Mouse (Mus musculus) adrenal gland, adult 2 months (tissue): ENCODE measurements around the gene Nr6a1. TPM values are rescaled to one million over a fixed set of nuclear protein-coding genes. Genes with fewer than 3 reads are reported as not detected.

Experiments used
- DNase-seq: peaks from one replicate; pipeline ENCODE4 v3.0.0; 2021
- polyA plus RNA-seq: library from polyadenylated mRNA; depleted of rRNA; stranded (reverse); fragments of >200 nt; gene quantifications from 2 replicates; pipeline ENCODE4 v1.2.3, GENCODE M21; 2012
- total RNA-seq, 2 experiments: library from RNA; stranded (reverse); gene quantifications; 2 replicates each; pipeline ENCODE4 v1.2.3; 2021

The Nr6a1 gene
- total and polyA plus RNA-seq, 3 experiments: 2.7 to 6.4 (median 5.1) TPM

- no peak for DNase-seq
These were observed 144.8 kb downstream of the Nr6a1 start for GRCm38 (mm10) chr2:38782731-38783130.

GRCm38 (mm10) chr2:38781945-38782720, 145.4 kb downstream of the Nr6a1 start:
- peak; percentile 24 for DNase-seq

GRCm38 (mm10) chr2:38779939-38780338, 147.5 kb downstream of the Nr6a1 start:
- no peak for DNase-seq

- no peak for DNase-seq
These were observed 150.2 kb downstream of the Nr6a1 start for GRCm38 (mm10) chr2:38777326-38777725.

- DNase-seq: no peak
These were observed 152.6 kb downstream of the Nr6a1 start for GRCm38 (mm10) chr2:38774936-38775335.

DNA sequence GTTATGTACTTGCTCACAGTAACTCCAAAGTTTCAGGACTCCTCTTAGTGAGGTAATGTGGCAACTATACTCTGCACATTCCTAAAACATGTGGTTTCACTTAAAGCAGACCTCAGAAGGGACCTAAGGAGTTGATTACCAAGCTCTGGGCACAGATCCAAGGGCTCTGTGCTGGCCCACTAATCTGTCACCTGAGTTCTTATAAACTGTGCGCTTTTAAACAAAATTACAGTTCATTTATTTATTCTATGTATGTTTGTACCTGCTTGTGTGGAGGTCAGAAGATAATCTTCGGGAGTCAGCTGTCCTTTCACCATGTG, 156.1 kb downstream of the Nr6a1 start:
- no peak for DNase-seq

DNA sequence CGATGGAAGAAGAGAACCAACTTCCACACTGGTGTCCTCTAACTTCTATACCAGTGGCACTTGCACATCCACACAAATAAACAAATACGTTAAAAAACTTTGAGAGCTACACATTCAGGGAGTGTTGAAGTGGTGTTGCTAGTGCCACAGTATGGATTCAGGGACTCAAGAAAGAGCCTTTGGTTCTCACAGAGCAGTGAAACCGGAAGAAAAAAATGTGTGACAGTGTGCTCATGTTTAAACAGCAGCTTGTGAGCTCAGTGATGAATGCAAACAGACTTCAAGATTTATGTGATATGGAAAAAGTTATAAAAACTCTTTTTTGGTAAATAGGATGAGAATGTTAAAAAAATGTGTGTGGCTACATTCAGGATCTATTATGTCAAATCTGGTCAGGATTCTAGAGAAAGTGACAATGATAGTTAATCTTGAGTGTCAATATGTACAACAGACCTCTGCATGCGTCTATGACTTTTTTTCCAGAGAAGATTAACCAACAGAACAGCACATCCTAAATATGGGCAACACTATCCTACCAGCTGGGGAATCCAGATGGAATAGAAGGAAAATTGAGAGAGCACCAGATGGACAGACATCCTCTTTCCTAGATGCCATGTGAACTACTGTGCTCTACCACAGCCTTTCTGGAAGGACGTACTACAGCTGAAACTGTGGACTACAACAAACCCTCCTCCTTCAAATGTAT, 156.6 kb downstream of the Nr6a1 start:
- no peak for DNase-seq

DNA sequence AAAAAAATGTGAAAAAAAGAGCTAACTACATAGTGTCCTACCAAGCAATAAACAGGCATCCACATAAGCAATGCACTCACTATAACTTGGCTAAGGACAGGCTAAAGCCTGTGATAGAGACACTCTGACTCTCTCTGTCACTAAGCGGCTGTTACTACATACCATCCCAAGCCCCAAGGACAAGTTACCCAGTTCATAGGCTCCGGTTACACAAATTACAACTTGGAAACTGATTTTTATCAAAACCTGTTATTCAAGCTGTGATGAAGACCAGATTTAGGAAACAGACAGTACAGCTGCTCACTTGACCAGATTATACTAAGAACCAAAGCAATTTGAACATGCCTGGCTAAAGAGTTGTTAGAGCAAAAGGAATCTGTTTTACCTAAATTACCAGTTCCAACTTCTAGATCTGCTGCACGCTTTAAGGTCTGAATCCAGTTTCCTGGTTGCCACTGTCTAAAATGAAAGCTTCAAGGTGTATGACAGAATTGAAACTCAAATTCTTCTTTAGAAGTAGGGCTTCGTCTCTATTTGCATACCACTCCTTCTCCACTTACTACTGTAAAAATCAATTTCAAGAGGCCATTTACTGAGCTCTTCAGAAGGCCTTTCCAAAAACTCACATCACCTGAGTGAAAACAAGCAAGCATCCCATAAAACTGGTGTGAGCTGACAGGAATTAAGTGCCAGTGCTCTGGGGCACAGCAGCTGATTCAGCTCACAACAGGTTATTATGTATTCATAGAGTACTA, 160.1 kb downstream of the Nr6a1 start:
- no peak for DNase-seq

DNA sequence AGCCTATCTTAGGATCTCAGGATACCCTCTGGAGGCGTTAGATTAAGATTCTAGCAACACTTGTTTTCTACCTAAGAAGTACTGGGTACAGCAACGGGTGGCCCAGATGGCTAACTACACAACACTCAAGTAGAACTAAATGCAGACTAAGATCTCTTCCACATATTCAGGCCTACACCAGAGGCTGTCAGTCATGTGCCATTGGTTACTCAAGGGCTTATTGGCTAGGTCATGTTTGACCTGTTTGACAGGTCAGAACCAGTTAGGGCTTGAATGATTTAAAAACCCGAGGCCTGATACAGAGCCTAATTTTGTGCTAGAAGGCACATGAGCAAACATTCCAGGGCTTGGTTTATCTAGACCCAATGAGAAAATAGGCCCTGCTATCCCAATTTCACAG, 187.6 kb downstream of the Nr6a1 start:
- no peak for DNase-seq

GRCm38 (mm10) chr2:38739410-38739809, 188.1 kb downstream of the Nr6a1 start:
- DNase-seq: peak; percentile 81

GRCm38 (mm10) chr2:38738601-38739301, 188.7 kb downstream of the Nr6a1 start:
- no peak for DNase-seq

- DNase-seq: no peak
These were observed 191.7 kb downstream of the Nr6a1 start for GRCm38 (mm10) chr2:38735740-38736139.

- DNase-seq: no peak
These were observed 192.8 kb downstream of the Nr6a1 start for GRCm38 (mm10) chr2:38734721-38735120.

GRCm38 (mm10) chr2:38730331-38730827, 197.1 kb downstream of the Nr6a1 start:
- DNase-seq: peak; percentile 83

GRCm38 (mm10) chr2:38725427-38725826, 202.1 kb downstream of the Nr6a1 start:
- DNase-seq: no peak

GRCm38 (mm10) chr2:38723378-38723777, 204.1 kb downstream of the Nr6a1 start:
- DNase-seq: no peak

DNA sequence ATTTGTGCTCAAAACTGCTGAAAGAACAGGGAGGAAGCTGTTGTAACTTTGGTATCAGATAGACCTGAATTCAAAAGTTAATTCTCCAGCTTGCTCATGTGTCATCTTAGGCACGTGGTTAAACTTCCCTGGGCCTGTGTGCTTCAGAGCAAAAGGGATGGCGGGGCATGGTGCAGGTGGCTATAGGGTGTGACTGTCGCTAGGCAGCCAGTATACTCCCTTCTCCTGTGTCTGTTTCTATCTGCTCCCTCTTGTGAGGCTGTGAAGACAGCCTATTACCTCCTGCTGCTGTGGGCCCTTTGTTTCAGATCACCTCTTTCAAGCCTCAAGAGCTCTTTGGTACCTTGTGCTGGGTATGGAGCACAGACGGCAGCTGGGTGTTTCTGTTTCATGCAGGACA, 205.4 kb downstream of the Nr6a1 start:
- DNase-seq: no peak

GRCm38 (mm10) chr2:38720661-38721060, 206.8 kb downstream of the Nr6a1 start:
- DNase-seq: no peak

DNA sequence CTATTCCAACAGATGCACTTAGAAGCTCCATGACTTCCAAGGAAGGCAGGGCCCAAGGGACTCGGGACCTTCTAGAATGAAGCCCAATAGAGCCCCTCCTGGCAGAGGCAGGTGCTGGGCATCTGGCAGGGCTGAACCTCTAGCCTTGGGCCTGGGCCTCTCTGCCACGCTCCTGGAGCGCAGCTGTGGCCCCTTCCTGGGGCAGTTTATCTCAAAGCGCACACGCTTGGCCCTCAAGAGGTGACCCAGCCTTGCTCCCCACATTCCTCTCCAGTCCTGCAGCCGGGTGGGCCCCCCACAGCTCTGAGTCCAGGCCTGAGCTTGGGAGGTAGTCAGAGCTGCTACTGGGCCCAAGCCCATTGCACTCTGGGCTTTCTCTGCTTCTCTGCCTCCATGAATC, 208.1 kb downstream of the Nr6a1 start:
- peak; percentile 66 for DNase-seq

- DNase-seq: peak; percentile 82
These were observed 208.8 kb downstream of the Nr6a1 start for GRCm38 (mm10) chr2:38718676-38719075.

GRCm38 (mm10) chr2:38717436-38717835, 210.1 kb downstream of the Nr6a1 start:
- DNase-seq: peak; percentile 74

DNA sequence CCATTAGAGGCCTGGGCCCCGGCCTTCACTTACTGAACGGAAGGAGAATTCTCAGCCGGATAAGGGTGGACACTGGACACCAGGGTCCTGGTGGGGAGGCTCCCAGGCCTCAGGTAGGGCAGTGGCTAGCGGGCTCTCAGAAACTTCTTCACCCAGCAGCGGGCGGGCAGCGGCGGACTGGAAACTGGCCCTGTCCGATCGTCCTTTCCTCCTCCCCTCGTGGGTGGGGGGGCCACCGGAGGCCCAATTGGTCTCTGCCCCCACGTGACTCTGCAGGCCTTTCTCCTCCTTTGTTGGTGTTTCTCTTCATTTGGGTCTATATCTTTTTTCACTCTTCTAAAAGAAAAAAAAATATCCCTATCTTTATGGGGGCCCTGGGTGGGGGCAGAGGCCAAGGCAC, 213.2 kb downstream of the Nr6a1 start, which contains the start of gene Nr5a1:
Nr5a1 (minus strand) TSS at position 219 of the 400 bp plus-strand sequence.
- peak; percentile 92 for DNase-seq
